Mouse (Mus musculus) heart, embryonic 16.5 days (tissue): ENCODE data around the gene Tead3. TPM values are rescaled to one million over a fixed set of nuclear protein-coding genes. Genes with fewer than 3 reads are reported as not detected.

ENCODE experiments used
- ATAC-seq: fragments of 200-750 bp; cut with Nextera tagmentation; replicated peaks from 2 replicates; pipeline ENCODE4 v1.8.0; 2017; ENCODE audit warnings: moderate number of reproducible peaks; ENCODE audit not compliant: insufficient read depth, low FRiP score; ENCODE audit errors: extremely low read depth
- H3K27ac ChIP-seq: fragments of 300-500 bp; sonication (generic); 2 replicates; pipeline ENCODE4 v1.5.1; 2014; ENCODE audit warnings: mild to moderate bottlenecking, low read length, control low read depth, moderate library complexity
- H3K27me3 ChIP-seq: fragments of 300-500 bp; sonication (generic); 2 replicates; pipeline ENCODE4 v1.6.1; 2014; ENCODE audit warnings: low read length, mixed read lengths; ENCODE audit not compliant: control insufficient read depth, insufficient read depth
- H3K36me3 ChIP-seq: fragments of 300-500 bp; sonication (generic); 2 replicates; pipeline ENCODE4 v1.6.1; 2014; ENCODE audit not compliant: control insufficient read depth, insufficient read depth
- H3K4me1 ChIP-seq: fragments of 300-500 bp; sonication (generic); 2 replicates; pipeline ENCODE4 v1.6.1; 2014; ENCODE audit warnings: low read length, mixed read lengths; ENCODE audit not compliant: control insufficient read depth, insufficient read depth
- H3K4me2 ChIP-seq: fragments of 300-500 bp; sonication (generic); 2 replicates; pipeline ENCODE4 v1.6.1; 2014; ENCODE audit warnings: low read depth, mild to moderate bottlenecking, control low read depth, low read length
- H3K4me3 ChIP-seq: fragments of 300-500 bp; sonication (generic); 2 replicates; pipeline ENCODE4 v1.5.1; 2014; ENCODE audit warnings: mild to moderate bottlenecking, control low read depth, low read length
- H3K9ac ChIP-seq: fragments of 300-500 bp; sonication (generic); 2 replicates; pipeline ENCODE4 v1.6.1; 2014; ENCODE audit warnings: low read length, control low read depth
- H3K9me3 ChIP-seq: fragments of 300-500 bp; sonication (generic); replicated peaks from 2 replicates; pipeline ENCODE4 v1.6.1; 2016; ENCODE audit warnings: low read length; ENCODE audit not compliant: control insufficient read depth
- WGBS: fragments of 180-500 bp; shearing (Covaris S2); extraction: QIAGEN DNeasy Blood & Tissue Kit; methylation state at CpG from one replicate; pipeline ENCODE4 v1.1.7; 2014; 5-methylcytosine and 5-hydroxymethylcytosine counted together
- polyA plus RNA-seq: library from polyadenylated mRNA; unstranded; fragments of >200 nt; fragmentation: Nextera tagmentation; extraction: Ambion mirVana; gene quantifications from 2 replicates; pipeline ENCODE4 v1.2.1, GENCODE M21; 2015

The Tead3 gene
- polyA plus RNA-seq, 1 experiment from 2014 or later: 6.2 TPM

DNA sequence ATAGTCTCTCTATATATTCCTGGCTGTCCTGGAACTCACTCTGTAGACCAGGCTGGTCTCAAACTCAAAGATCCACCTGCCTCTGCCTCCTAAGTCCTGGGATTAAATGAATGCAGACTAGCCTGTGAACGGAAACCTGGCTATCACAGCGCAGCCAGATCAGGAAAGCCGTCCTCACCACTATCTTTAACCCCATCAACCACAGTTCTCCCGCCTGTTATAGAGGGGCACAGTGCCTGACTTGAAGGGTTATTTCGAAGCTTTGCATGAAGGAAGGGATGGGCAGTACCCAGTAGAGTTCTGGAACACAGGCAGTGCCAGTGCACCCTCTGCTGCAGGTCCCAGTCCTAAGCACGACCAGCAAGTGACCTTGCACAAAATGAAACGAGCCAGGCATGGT lies 59.3 kb downstream of the Tead3 start:
- Histone ChIP-seq H3K4me3 (no peak overlapping the region), H3K4me1 (peaks cover 21% of the 10 kb centered on the region), H3K9me3 (peaks cover 5% of the 10 kb centered on the region), H3K36me3 (peaks cover 2% of the 10 kb centered on the region; the same call in 1 of the 2 replicates), H3K9ac (no peak overlapping the region), H3K27ac (no peak overlapping the region), H3K4me2 (no peak overlapping the region), H3K27me3 (no peaks in the 10 kb centered on the region)
- ATAC-seq: no peak
- WGBS: 73% methylated on average over 7 of the region's 7 CpGs

DNA sequence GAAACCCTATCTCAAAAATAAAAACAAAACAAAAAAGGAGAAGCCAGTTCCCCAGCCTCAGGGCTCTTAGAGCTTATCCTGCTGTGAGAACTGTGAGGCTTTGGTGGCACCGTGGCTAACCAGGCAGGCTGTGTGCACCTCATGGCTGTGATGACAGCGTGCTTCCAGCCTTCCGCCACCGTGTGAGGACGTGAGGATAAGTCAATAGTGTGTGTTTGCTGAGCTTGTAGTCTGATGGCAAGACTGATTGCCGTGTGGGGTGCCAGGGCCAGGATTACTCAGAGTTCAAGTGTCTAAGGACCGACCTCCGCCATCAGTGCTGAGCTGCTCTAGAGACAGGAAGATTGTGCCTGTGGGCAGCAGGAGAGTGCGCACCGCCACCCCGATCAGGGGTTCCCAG lies 59.9 kb downstream of the Tead3 start:
- Histone ChIP-seq H3K36me3 (peaks cover 2% of the 10 kb centered on the region; the same call in 1 of the 2 replicates), H3K9ac (no peak overlapping the region), H3K27ac (no peak overlapping the region), H3K4me1 (peaks cover 21% of the 10 kb centered on the region), H3K9me3 (peaks cover 5% of the 10 kb centered on the region), H3K27me3 (no peaks in the 10 kb centered on the region), H3K4me2 (no peak overlapping the region), H3K4me3 (no peak overlapping the region)
- no peak for ATAC-seq
- WGBS: 62% methylated on average over 11 of the region's 11 CpGs

- H3K27me3 ChIP-seq: no peaks in the 10 kb centered on the region
- 0 out of 2 replicates have a peak, but pooled peaks have one; percentile 12 for ATAC-seq
- H3K27ac ChIP-seq: no peak overlapping the region
- H3K4me1 ChIP-seq: peaks cover 21% of the 10 kb centered on the region
- no peak overlapping the region for H3K9ac ChIP-seq
- peaks cover 2% of the 10 kb centered on the region; the same call in 1 of the 2 replicates for H3K36me3 ChIP-seq
- no peak overlapping the region for H3K4me2 ChIP-seq
- 63% methylated on average over 3 of the region's 3 CpGs for WGBS
- H3K4me3 ChIP-seq: no peak overlapping the region
- peaks cover 5% of the 10 kb centered on the region for H3K9me3 ChIP-seq
These were observed 60.4 kb downstream of the Tead3 start for GRCm38 (mm10) chr17:28290262-28290661.

DNA sequence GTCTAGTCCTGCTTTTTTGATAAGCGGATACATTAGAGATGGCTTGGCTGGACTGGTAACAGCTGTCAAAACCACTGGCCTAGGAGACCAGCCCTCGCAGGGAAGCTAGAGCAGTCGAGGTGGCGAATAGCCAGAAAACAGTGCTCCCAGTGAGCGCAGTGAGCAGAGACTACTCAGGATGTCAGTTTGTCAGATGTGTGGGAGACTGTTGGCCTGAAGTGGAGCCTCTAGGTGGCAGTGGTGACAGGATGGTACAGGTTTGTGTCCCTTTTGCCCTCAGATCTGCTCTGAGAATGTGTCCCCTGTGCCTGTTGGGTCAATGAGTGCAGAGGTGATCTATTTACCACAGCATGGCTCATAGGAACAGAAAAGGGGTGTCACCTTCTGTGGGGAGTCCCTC lies 62.6 kb downstream of the Tead3 start:
- 0 out of 2 replicates have a peak, but pooled peaks have one; percentile 7 for ATAC-seq

DNA sequence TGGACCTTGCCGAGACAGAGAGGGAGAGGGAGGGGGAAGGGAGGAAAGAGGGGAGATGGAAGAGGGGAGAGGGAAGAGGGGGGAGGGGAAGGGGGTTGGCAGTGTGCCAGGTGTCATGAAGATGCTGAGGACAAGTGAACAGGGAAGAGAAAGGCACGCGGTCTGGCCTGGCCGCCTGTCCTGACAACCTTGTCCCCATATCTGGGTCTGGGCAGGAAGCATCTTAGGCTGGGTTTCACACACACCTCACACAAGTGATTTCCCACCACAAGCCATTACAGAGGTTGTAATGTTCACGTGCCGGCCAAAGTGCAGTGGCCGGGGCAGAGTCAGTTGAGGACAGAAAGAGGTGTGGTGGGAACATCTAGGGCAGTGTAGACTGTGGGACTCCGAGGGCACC lies 63.0 kb downstream of the Tead3 start:
- H3K9ac ChIP-seq: no peak overlapping the region
- H3K27me3 ChIP-seq: no peaks in the 10 kb centered on the region
- H3K4me2 ChIP-seq: no peak overlapping the region
- H3K36me3 ChIP-seq: peaks cover 2% of the 10 kb centered on the region; the same call in 1 of the 2 replicates
- 25% methylated on average over 8 of the region's 8 CpGs for WGBS
- H3K4me3 ChIP-seq: no peak overlapping the region
- no peak overlapping the region for H3K27ac ChIP-seq
- peaks cover 5% of the 10 kb centered on the region for H3K9me3 ChIP-seq
- H3K4me1 ChIP-seq: peaks cover 16% of the 10 kb centered on the region
- ATAC-seq: peak; percentile 38; the same call in 1 of the 2 replicates

More for the DNA sequence above, 62.6 kb downstream of the Tead3 start:
- H3K27ac ChIP-seq: no peak overlapping the region
- H3K4me3 ChIP-seq: no peak overlapping the region
- H3K9me3 ChIP-seq: peaks cover 5% of the 10 kb centered on the region
- H3K4me2 ChIP-seq: no peak overlapping the region
- no peaks in the 10 kb centered on the region for H3K27me3 ChIP-seq
- H3K9ac ChIP-seq: no peak overlapping the region
- H3K4me1 ChIP-seq: peaks cover 16% of the 10 kb centered on the region
- H3K36me3 ChIP-seq: peaks cover 2% of the 10 kb centered on the region; the same call in 1 of the 2 replicates
- WGBS: 36% methylated on average over 5 of the region's 5 CpGs

DNA sequence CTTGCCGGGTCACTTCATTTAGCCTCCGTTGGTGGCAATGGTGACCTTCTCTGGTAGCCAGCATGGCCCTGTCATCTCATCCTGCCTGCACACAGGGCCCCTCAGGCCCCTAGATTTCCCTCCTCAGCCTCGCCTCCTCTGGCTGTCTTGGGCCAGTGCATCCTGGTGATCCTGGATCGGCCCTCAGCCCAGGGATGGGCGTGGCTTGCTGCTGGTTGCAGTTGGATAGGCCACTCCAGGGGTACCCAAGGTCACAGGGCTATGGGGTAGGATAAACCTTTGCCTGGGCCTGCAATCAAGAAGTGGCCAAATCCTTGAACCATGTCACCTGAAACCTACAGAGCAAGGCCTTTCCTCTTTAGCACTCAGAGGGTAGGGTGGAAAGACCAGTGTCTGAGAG lies 63.7 kb downstream of the Tead3 start:
- WGBS: 61% methylated on average over 5 of the region's 5 CpGs
- no peaks in the 10 kb centered on the region for H3K27me3 ChIP-seq
- no peak for ATAC-seq
- no peaks in the 10 kb centered on the region for H3K9me3 ChIP-seq
- H3K36me3 ChIP-seq: no peaks in the 10 kb centered on the region
- no peak overlapping the region for H3K4me3 ChIP-seq
- peaks cover 16% of the 10 kb centered on the region for H3K4me1 ChIP-seq
- H3K9ac ChIP-seq: no peak overlapping the region
- H3K27ac ChIP-seq: no peak overlapping the region
- H3K4me2 ChIP-seq: no peak overlapping the region

- no peak overlapping the region for H3K4me3 ChIP-seq
- ATAC-seq: no peak
- WGBS: 75% methylated on average over 10 of the region's 10 CpGs
These were observed 64.5 kb downstream of the Tead3 start for GRCm38 (mm10) chr17:28286133-28286532.

GRCm38 (mm10) chr17:28283199-28283598 lies 67.4 kb downstream of the Tead3 start:
- H3K4me3 ChIP-seq: no peak overlapping the region
- H3K27me3 ChIP-seq: no peaks in the 10 kb centered on the region
- no peaks in the 10 kb centered on the region for H3K9me3 ChIP-seq
- H3K4me2 ChIP-seq: no peak overlapping the region
- H3K9ac ChIP-seq: no peak overlapping the region
- no peak overlapping the region for H3K27ac ChIP-seq
- WGBS: 85% methylated on average over 10 of the region's 10 CpGs
- peaks cover 36% of the 10 kb centered on the region for H3K4me1 ChIP-seq
- no peak for ATAC-seq
- no peaks in the 10 kb centered on the region for H3K36me3 ChIP-seq

More at GRCm38 (mm10) chr17:28286133-28286532, 64.5 kb downstream of the Tead3 start:
- Histone ChIP-seq H3K4me2 (no peak overlapping the region), H3K9ac (no peak overlapping the region; the same call in 1 of the 2 replicates), H3K27me3 (no peaks in the 10 kb centered on the region), H3K9me3 (no peaks in the 10 kb centered on the region), H3K4me1 (peaks cover 18% of the 10 kb centered on the region), H3K27ac (no peak overlapping the region), H3K36me3 (no peaks in the 10 kb centered on the region)

DNA sequence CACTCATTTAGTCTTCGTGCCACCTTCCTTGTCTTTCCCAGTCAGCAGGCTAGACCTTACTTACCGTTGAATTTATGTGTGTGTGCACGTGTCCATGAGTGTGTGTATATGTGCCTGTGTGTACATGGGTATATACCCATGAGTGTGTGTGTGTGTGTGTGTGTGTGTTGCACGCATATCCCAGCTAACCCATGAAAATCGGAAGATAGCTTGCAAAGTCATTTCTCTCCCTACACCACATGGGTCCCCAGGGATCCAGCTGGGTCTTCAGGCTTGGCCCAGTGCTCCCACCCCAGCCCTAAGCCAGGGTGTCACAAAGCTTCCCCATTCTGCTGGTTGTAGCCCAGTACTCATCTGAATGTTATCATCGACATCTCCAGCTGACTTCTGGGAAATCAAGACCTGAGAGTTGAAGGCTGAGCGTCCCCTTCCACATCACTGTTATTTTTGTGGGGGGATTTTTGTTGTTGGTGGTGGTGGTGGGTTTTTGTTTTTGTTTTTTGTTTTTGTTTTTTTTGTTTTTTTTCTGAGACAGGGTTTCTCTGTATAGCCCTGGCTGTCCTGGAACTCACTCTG lies 68.7 kb downstream of the Tead3 start:
- Histone ChIP-seq H3K4me3 (no peak overlapping the region), H3K27ac (no peak overlapping the region), H3K36me3 (no peaks in the 10 kb centered on the region), H3K9ac (no peak overlapping the region), H3K4me2 (no peak overlapping the region), H3K4me1 (peaks cover 27% of the 10 kb centered on the region), H3K9me3 (no peaks in the 10 kb centered on the region), H3K27me3 (no peaks in the 10 kb centered on the region)
- ATAC-seq: no peak
- WGBS: 91% methylated on average over 7 of the region's 7 CpGs
